Mouse (Mus musculus): Measurements from ENCODE around the gene Timm44. TPM values are rescaled to one million over a fixed set of nuclear protein-coding genes. Genes with fewer than 3 reads are reported as not detected.

The Timm44 gene
- total RNA-seq, 1 experiment from 2014 or later, result 142 TPM

Other genes starting within 250 kb of the Timm44 start
- 0.34 and 2.1 TPM in 2 replicates for gene Cd209f, start 170.1 kb downstream of the Timm44 start, total RNA-seq (2021)
- 0.30 TPM in 1 of 2 replicates, not detected in the other for gene Cd209g, start 141.8 kb downstream of the Timm44 start, total RNA-seq (2021)
- 29.6 and 34.9 TPM in 2 replicates for gene Evi5l, start 109.3 kb downstream of the Timm44 start, total RNA-seq (2021)
- gene Prr36, start 58.5 kb downstream of the Timm44 start, total RNA-seq (2021), result 3.7 and 4.7 TPM in 2 replicates
- 12.7 and 16.6 TPM in 2 replicates for gene Lrrc8e, start 49.1 kb downstream of the Timm44 start, total RNA-seq (2021)
- 75.9 and 86.0 TPM in 2 replicates for gene Map2k7, start 37.2 kb downstream of the Timm44 start, total RNA-seq (2021)
- not detected in 2 replicates for gene Gm49320, start 37.0 kb downstream of the Timm44 start, total RNA-seq (2021)
- 12.2 and 12.4 TPM in 2 replicates for gene Tgfbr3l, start 27.7 kb downstream of the Timm44 start, total RNA-seq (2021)
- 21.0 and 24.3 TPM in 2 replicates for gene Snapc2, start 22.8 kb downstream of the Timm44 start, total RNA-seq (2021)
- gene Ctxn1, start 16.6 kb downstream of the Timm44 start, total RNA-seq (2021), result 7.9 and 11.3 TPM in 2 replicates
- 16.1 and 18.2 TPM in 2 replicates for gene Ccl25, start 49.3 kb upstream of the Timm44 start, total RNA-seq (2021)
- 93.4 and 102 TPM in 2 replicates for gene Elavl1, start 49.5 kb upstream of the Timm44 start, total RNA-seq (2021)
- gene Cers4, start 217.1 kb upstream of the Timm44 start, total RNA-seq (2021), result 16.4 and 20.5 TPM in 2 replicates

Measured in adrenal gland, postnatal 14 days (tissue).